Mouse (Mus musculus): Measurements from ENCODE around the gene Apc2. TPM values are rescaled to one million over a fixed set of nuclear protein-coding genes. Genes with fewer than 3 reads are reported as not detected.

Gene Apc2
- total RNA-seq, 2 experiments from 2014 or later: 2.6 to 2.8 TPM

- DNase-seq: no peak
These were observed 1.5 kb upstream of the Apc2 start for GRCm38 (mm10) chr10:80294311-80294710.

- no peak for DNase-seq
These were observed 931 bp upstream of the Apc2 start for GRCm38 (mm10) chr10:80294788-80295303.

GRCm38 (mm10) chr10:80296824-80297223, 1.0 kb downstream of the Apc2 start:
- no peak for DNase-seq

GRCm38 (mm10) chr10:80297526-80298133, 1.9 kb downstream of the Apc2 start:
- DNase-seq: no peak

- peak in 1 of 2 experiments; percentile 54 for DNase-seq
These were observed 2.9 kb downstream of the Apc2 start for GRCm38 (mm10) chr10:80298571-80299281.

GRCm38 (mm10) chr10:80299301-80299700, 3.5 kb downstream of the Apc2 start:
- no peak for DNase-seq

GRCm38 (mm10) chr10:80299824-80300223, 4.0 kb downstream of the Apc2 start:
- no peak for DNase-seq

GRCm38 (mm10) chr10:80300672-80301181, 5.0 kb downstream of the Apc2 start:
- no peak for DNase-seq

- no peak for DNase-seq
These were observed 5.7 kb downstream of the Apc2 start for GRCm38 (mm10) chr10:80301256-80302081.

GRCm38 (mm10) chr10:80302082-80302355, 6.2 kb downstream of the Apc2 start:
- no peak for DNase-seq

- DNase-seq: peak; percentile 87 to 92
These were observed 6.7 kb downstream of the Apc2 start for GRCm38 (mm10) chr10:80302471-80302881.

- DNase-seq: no peak
These were observed 8.7 kb downstream of the Apc2 start for GRCm38 (mm10) chr10:80304458-80304857.

GRCm38 (mm10) chr10:80304862-80305261, 9.1 kb downstream of the Apc2 start:
- DNase-seq: no peak

GRCm38 (mm10) chr10:80311560-80311959, 15.8 kb downstream of the Apc2 start:
- no peak for DNase-seq

- DNase-seq: no peak
These were observed 17.1 kb downstream of the Apc2 start for GRCm38 (mm10) chr10:80312586-80313504.

GRCm38 (mm10) chr10:80313627-80314201, 17.9 kb downstream of the Apc2 start:
- DNase-seq: no peak

- no peak for DNase-seq
These were observed 18.8 kb downstream of the Apc2 start for GRCm38 (mm10) chr10:80314494-80315001.

- DNase-seq: no peak
These were observed 19.5 kb downstream of the Apc2 start for GRCm38 (mm10) chr10:80315315-80315714.

GRCm38 (mm10) chr10:80316359-80316781, 20.6 kb downstream of the Apc2 start:
- no peak for DNase-seq

GRCm38 (mm10) chr10:80317011-80317410, 21.2 kb downstream of the Apc2 start:
- DNase-seq: no peak

- DNase-seq: peak; percentile 96
These were observed 24.6 kb downstream of the Apc2 start, which contains the start of gene 2310011J03Rik for GRCm38 (mm10) chr10:80320340-80320760. Gene 2310011J03Rik, minus strand, starts transcription at chr10:80320537.

Data from heart, adult 18-20 months (tissue).